Mouse (Mus musculus) thymus, adult 2 months (tissue): ENCODE results near the gene Elmod1. TPM values are rescaled to one million over a fixed set of nuclear protein-coding genes. Genes with fewer than 3 reads are reported as not detected.

Source experiments
- DNase-seq: peaks from one replicate; pipeline ENCODE4 v3.0.0; 2021
- H3K27ac ChIP-seq: fragments of 200-500 bp; 2 replicates; pipeline ENCODE4 v1.5.1; 2012; ENCODE audit warnings: low read length, control low read depth; ENCODE audit not compliant: control insufficient read depth, insufficient read depth
- H3K27me3 ChIP-seq: fragments of 200-500 bp; 2 replicates; pipeline ENCODE4 v1.6.1; 2012; ENCODE audit warnings: mild to moderate bottlenecking, low read length, moderate library complexity, mixed read lengths; ENCODE audit not compliant: control insufficient read depth, insufficient read depth
- H3K36me3 ChIP-seq: fragments of 200-500 bp; 2 replicates; pipeline ENCODE4 v1.6.1; 2012; ENCODE audit warnings: mild to moderate bottlenecking, low read length, moderate library complexity; ENCODE audit not compliant: control insufficient read depth, insufficient read depth
- H3K4me1 ChIP-seq: fragments of 200-500 bp; replicated peaks from 2 replicates; pipeline ENCODE4 v1.6.1; 2012; ENCODE audit warnings: low read length; ENCODE audit not compliant: control insufficient read depth, insufficient read depth
- H3K4me3 ChIP-seq: fragments of 200-500 bp; 2 replicates; pipeline ENCODE4 v1.5.1; 2012; ENCODE audit warnings: mild to moderate bottlenecking, low read length, control low read depth, moderate library complexity; ENCODE audit not compliant: control insufficient read depth, insufficient read depth
- CTCF ChIP-seq: fragments of 200-500 bp; IDR thresholded peaks from 2 replicates; pipeline ENCODE4 v1.5.1; 2012; ENCODE audit warnings: mild to moderate bottlenecking, control low read depth, low read length, moderate library complexity, borderline replicate concordance; ENCODE audit not compliant: control insufficient read depth, poor library complexity, insufficient read depth; ENCODE audit errors: extremely low read depth
- POLR2A ChIP-seq: fragments of 200-500 bp; IDR thresholded peaks from 2 replicates; pipeline ENCODE4 v1.6.1; 2012; ENCODE audit warnings: mild to moderate bottlenecking, low read length, control low read depth, moderate library complexity; ENCODE audit not compliant: control insufficient read depth, poor library complexity, insufficient read depth; ENCODE audit errors: extremely low read depth
- WGBS: fragments of 180-500 bp; shearing (Covaris S2); methylation state at CpG from one replicate; pipeline ENCODE4 v1.1.7; 2018; 5-methylcytosine and 5-hydroxymethylcytosine counted together
- polyA plus RNA-seq: library from polyadenylated mRNA; depleted of rRNA; stranded (reverse); fragments of >200 nt; gene quantifications from 2 replicates; pipeline ENCODE4 v1.2.3, GENCODE M21; 2012; rRNA removed

The Elmod1 gene
- polyA plus RNA-seq, 1 experiment, result 0.05 TPM

DNA sequence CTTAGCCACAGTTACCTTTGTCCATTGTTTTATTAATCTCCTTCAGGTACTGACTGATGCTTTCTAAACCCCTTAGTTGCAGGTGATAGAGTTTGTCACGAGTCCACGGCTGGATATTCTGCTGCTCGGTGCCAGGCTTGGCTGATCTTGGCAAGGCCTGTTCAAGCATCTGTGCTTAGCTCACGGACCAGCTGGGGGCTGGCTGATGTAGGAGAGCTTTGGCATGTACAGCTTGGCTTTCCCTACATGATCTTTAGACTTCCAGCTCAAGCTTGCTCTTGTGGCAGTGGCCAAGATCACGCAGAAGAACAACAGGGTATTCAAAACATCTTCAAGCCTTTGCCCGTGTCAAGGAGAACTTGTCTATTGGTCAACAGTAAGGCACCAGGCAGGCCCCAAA is 75.3 kb downstream of the Elmod1 start:
- H3K27ac ChIP-seq, result no peak overlapping the region
- TF ChIP-seq POLR2A (no peak), CTCF (no peak)
- WGBS, result 90% methylated on average over 6 of the region's 6 CpGs
- no peaks in the 10 kb centered on the region for H3K4me1 ChIP-seq
- no peak overlapping the region for H3K4me3 ChIP-seq
- no peak for DNase-seq
- H3K27me3 ChIP-seq, result no peaks in the 10 kb centered on the region
- no peaks in the 10 kb centered on the region for H3K36me3 ChIP-seq

DNA sequence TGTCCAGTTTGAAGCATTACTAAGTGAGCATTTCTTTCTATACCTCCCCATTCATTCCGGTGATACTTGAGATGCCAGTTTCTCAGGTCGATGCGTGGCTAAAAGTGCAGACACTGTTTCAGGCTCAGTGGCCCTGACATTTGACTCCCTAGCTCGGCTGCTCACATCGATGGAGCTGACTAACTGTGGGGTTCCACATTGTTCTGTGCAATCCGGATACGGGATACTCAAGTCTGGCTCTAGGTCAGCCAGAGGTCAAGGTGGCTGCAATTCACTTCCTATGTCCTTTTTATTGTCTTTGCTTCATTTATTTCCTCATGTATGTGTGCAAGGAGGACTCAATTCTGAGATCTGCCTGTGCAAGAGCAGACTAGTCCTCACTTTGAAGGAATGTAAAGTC is 79.3 kb downstream of the Elmod1 start:
- no peaks in the 10 kb centered on the region for H3K36me3 ChIP-seq
- H3K27ac ChIP-seq, result no peak overlapping the region
- no peak for DNase-seq
- no peak overlapping the region for H3K4me3 ChIP-seq
- WGBS, result 89% methylated on average over 7 of the region's 7 CpGs
- H3K4me1 ChIP-seq, result no peaks in the 10 kb centered on the region
- no peak for TF ChIP-seq CTCF
- no peak for TF ChIP-seq POLR2A
- H3K27me3 ChIP-seq, result no peaks in the 10 kb centered on the region

DNA sequence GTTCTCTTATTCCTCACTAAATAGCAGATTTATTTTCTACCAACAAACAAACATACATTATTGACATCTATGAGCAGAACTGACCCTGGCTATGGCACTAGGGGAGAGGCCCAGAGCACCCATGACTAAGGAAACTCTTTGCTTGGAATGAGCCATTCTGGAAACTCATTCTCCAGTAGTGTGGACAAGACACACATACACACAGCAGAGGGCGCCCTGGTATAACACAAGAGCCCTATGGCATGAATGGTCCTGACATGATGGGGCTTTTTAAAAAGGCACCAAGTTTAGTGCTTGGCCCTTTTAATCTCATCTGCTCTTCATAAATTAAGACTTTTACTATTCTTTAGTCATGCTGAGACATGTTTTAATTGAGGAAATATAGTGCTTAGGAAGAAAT is 85.0 kb downstream of the Elmod1 start:
- DNase-seq, result no peak
- WGBS, result 23% methylated on average over 1 of the region's 1 CpGs

DNA sequence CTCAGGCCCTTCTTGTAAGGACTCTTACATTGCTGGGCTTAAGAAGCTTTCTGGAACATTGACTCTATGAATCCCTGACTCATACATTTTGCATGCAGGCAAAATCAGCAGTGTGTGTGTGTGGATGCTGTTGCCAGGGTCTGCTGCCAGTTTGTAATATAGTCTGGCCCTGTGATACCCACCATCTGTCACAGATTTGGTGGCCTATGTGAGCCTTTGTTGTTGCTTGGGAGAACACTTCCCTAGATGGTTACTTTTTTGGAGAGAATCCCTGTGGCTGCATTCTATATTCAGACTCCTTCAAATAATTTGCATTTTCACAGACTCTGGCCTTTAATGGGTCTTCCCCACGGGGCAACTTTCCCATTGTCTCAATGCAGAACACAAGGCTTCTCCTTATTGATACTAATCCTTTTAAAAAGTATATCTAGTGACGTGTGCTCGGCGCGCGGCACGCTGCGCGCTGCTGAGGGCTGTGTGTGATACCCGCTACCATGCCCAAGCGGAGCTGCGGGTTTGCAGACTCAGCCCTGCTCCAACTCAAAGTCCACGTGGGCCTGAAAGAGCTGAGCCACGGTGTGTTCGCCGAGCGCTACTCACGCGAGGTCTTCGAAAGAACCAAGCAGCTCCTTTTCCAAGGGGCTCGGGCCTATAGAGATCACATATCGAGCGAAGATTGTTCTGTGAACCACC is 91.4 kb downstream of the Elmod1 start:
- no peak for DNase-seq
- no peak overlapping the region for H3K27ac ChIP-seq
- H3K4me1 ChIP-seq, result no peaks in the 10 kb centered on the region
- 95% methylated on average over 23 of the region's 23 CpGs for WGBS
- H3K36me3 ChIP-seq, result no peaks in the 10 kb centered on the region
- no peaks in the 10 kb centered on the region for H3K27me3 ChIP-seq
- H3K4me3 ChIP-seq, result no peak overlapping the region
- TF ChIP-seq POLR2A, result no peak
- no peak for TF ChIP-seq CTCF

More for the DNA sequence above, 85.0 kb downstream of the Elmod1 start:
- H3K36me3 ChIP-seq, result no peaks in the 10 kb centered on the region
- H3K27ac ChIP-seq, result no peak overlapping the region
- no peaks in the 10 kb centered on the region for H3K4me1 ChIP-seq
- no peaks in the 10 kb centered on the region for H3K27me3 ChIP-seq
- TF ChIP-seq CTCF, result no peak
- TF ChIP-seq POLR2A, result no peak
- H3K4me3 ChIP-seq, result no peak overlapping the region

DNA sequence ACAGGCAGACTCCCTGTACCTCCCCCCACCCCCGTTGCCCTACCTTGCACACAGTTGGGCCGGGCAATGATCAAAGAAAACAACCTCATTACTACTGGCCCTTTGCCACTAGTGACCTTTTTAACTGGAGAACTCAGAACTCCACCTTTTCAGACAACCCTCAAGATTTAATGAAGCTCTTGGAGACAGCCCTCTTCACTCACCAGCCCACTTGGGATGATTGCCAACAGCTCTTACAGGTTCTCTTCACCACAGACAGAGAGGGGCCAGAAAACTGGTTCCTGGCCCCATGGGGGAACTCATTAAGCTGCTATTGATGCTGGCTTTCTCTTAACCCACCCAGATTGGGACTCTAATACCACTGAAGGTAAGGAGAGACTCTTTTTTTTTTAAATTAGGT is 97.7 kb downstream of the Elmod1 start:
- Histone ChIP-seq H3K4me1 (no peaks in the 10 kb centered on the region), H3K36me3 (no peaks in the 10 kb centered on the region), H3K4me3 (no peak overlapping the region), H3K27me3 (no peaks in the 10 kb centered on the region), H3K27ac (no peak overlapping the region)
- no peak for TF ChIP-seq POLR2A
- TF ChIP-seq CTCF, result no peak
- DNase-seq, result no peak
- WGBS, result 73% methylated on average over 2 of the region's 2 CpGs

DNA sequence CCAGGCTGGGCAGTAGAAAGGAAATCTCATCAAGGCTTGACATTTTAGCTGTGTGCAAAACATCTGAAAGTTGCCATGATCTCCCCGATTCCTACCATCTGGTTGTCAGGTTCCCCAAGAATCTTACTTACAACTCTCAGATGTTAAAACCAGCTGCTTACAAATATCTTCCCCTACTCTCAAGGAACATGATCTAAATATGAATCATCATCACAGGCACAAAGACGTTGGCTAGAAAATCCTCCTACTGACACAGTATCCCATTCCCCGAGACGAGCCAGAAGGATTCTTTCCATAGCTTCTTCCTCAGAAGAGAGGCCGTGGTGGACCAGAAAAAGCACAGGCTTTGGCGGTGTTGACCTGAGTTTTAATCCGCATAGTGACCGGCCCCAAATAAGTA is 101.9 kb downstream of the Elmod1 start:
- H3K27me3 ChIP-seq, result no peaks in the 10 kb centered on the region
- no peak for DNase-seq
- H3K4me1 ChIP-seq, result no peaks in the 10 kb centered on the region
- 93% methylated on average over 8 of the region's 8 CpGs for WGBS
- H3K4me3 ChIP-seq, result no peak overlapping the region
- H3K36me3 ChIP-seq, result no peaks in the 10 kb centered on the region
- H3K27ac ChIP-seq, result no peak overlapping the region
- TF ChIP-seq CTCF (no peak), POLR2A (no peak)

Other genes starting within 250 kb of the Elmod1 start
- 6.6 and 6.9 TPM in 2 replicates for gene Slc35f2, start 203.8 kb downstream of the Elmod1 start, polyA plus RNA-seq
- 7.7 and 32.0 TPM in 2 replicates for gene Sln, start 125.1 kb downstream of the Elmod1 start, polyA plus RNA-seq
- 0.08 and 0.13 TPM in 2 replicates for gene Tnfaip8l3, start 93.1 kb upstream of the Elmod1 start, polyA plus RNA-seq